Mouse (Mus musculus): Measurements from ENCODE around the gene Foxi3. TPM values are rescaled to one million over a fixed set of nuclear protein-coding genes. Genes with fewer than 3 reads are reported as not detected.

The Foxi3 gene
- total and polyA plus RNA-seq, 3 experiments: not detected

Other genes with a start within 250 kb of the Foxi3 start
- 55.7 and 76.1 TPM in 2 replicates for gene Rpia, start 164.3 kb upstream of the Foxi3 start, total RNA-seq (2012; rRNA removed)
- 61.8 and 65.1 TPM in 2 replicates for gene Rpia, start 164.3 kb upstream of the Foxi3 start, total RNA-seq (2014; rRNA removed)
- gene Rpia, start 164.3 kb upstream of the Foxi3 start, polyA plus RNA-seq (2012; ENCODE audit: insufficient read length, low read depth): 57.8 and 68.9 TPM in 2 replicates
- gene Eif2ak3, start 112.0 kb upstream of the Foxi3 start, total RNA-seq (2012; rRNA removed): 38.9 and 39.5 TPM in 2 replicates
- 23.1 and 24.9 TPM in 2 replicates for gene Eif2ak3, start 112.0 kb upstream of the Foxi3 start, total RNA-seq (2014; rRNA removed)
- gene Eif2ak3, start 112.0 kb upstream of the Foxi3 start, polyA plus RNA-seq (2012; ENCODE audit: insufficient read length, low read depth): 21.2 and 26.2 TPM in 2 replicates
- not detected in 2 replicates for gene Tex37, start 37.6 kb upstream of the Foxi3 start, total RNA-seq (2012; rRNA removed)
- gene Tex37, start 37.6 kb upstream of the Foxi3 start, total RNA-seq (2014; rRNA removed): not detected in 2 replicates
- not detected in 2 replicates for gene Tex37, start 37.6 kb upstream of the Foxi3 start, polyA plus RNA-seq (2012; ENCODE audit: insufficient read length, low read depth)
- not detected in 2 replicates for gene Thnsl2, start 187.9 kb downstream of the Foxi3 start, total RNA-seq (2012; rRNA removed)
- gene Thnsl2, start 187.9 kb downstream of the Foxi3 start, total RNA-seq (2014; rRNA removed): not detected in 2 replicates
- gene Thnsl2, start 187.9 kb downstream of the Foxi3 start, polyA plus RNA-seq (2012; ENCODE audit: insufficient read length, low read depth): not detected in 2 replicates
- gene Fabp1, start 243.3 kb downstream of the Foxi3 start, total RNA-seq (2012; rRNA removed): not detected in 2 replicates
- gene Fabp1, start 243.3 kb downstream of the Foxi3 start, total RNA-seq (2014; rRNA removed): not detected in 2 replicates
- not detected in 2 replicates for gene Fabp1, start 243.3 kb downstream of the Foxi3 start, polyA plus RNA-seq (2012; ENCODE audit: insufficient read length, low read depth)

All from CH12.LX (cell line).